Mouse (Mus musculus): Measurements from ENCODE around the gene Rras. TPM values are rescaled to one million over a fixed set of nuclear protein-coding genes. Genes with fewer than 3 reads are reported as not detected.

Gene Rras
- polyA plus RNA-seq, 1 experiment from 2014 or later, result 41.3 TPM

DNA sequence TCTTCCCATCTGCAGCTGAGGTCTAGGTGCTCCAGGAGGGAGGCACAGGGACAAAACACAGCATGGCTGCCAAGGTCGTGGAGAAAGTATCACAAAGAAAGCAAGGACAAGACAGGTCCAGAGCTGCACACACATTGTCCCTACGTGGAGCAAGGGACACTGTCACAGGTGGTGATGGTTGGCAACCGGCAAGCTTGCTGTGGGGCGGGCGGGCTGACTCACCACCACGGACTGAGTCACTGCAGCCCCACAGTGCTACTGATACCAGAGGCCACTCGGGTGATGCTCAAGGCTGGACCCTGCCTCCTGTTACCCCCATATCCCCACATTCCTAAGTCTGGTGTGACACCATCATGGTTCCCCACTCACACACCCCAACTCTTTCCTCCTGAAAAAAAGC lies 15.3 kb upstream of the Rras start:
- peaks cover 79% of the 10 kb centered on the region for H3K36me3 ChIP-seq
- H3K27me3 ChIP-seq, result no peaks in the 10 kb centered on the region
- no peak overlapping the region for H3K27ac ChIP-seq (replicated peaks)
- no peaks in the 10 kb centered on the region for H3K9me3 ChIP-seq (replicated peaks)
- ATAC-seq (ENCODE audit: insufficient number of reproducible peaks, low FRiP score, low TSS enrichment, low read depth), result no peak
- H3K4me3 ChIP-seq (replicated peaks), result no peak overlapping the region
- peaks cover 30% of the 10 kb centered on the region for H3K4me1 ChIP-seq
- no peak overlapping the region for H3K9ac ChIP-seq
- H3K4me2 ChIP-seq (replicated peaks), result no peak overlapping the region
- 78% methylated on average over 7 of the region's 7 CpGs for WGBS

DNA sequence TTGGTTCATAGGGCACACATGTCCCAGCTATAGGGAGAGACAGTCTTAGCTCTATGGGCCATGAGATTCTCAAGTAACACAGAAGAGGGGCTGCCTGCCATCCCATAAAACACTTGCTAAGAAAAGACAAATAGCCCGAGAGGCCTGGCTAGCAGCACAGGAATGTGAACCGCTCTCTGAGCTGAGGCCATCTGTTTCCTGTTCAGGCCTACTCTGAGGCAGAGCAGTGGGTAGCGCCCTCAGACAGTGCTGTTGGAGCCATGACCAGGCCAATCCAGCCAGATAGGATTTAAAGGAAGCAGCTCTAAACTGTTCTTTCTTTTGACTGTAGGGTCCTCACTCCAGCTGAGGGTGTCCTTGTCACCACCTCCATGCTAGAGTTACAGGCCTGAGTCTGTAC lies 13.2 kb upstream of the Rras start:
- no peaks in the 10 kb centered on the region for H3K27me3 ChIP-seq
- ATAC-seq (ENCODE audit: insufficient number of reproducible peaks, low FRiP score, low TSS enrichment, low read depth), result no peak
- peaks cover 18% of the 10 kb centered on the region for H3K4me1 ChIP-seq
- H3K9ac ChIP-seq, result no peak overlapping the region
- no peak overlapping the region for H3K27ac ChIP-seq (replicated peaks)
- H3K4me2 ChIP-seq (replicated peaks), result no peak overlapping the region
- no peaks in the 10 kb centered on the region for H3K9me3 ChIP-seq (replicated peaks)
- 51% methylated on average over 3 of the region's 3 CpGs for WGBS
- no peak overlapping the region for H3K4me3 ChIP-seq (replicated peaks)
- peaks cover 98% of the 10 kb centered on the region for H3K36me3 ChIP-seq

DNA sequence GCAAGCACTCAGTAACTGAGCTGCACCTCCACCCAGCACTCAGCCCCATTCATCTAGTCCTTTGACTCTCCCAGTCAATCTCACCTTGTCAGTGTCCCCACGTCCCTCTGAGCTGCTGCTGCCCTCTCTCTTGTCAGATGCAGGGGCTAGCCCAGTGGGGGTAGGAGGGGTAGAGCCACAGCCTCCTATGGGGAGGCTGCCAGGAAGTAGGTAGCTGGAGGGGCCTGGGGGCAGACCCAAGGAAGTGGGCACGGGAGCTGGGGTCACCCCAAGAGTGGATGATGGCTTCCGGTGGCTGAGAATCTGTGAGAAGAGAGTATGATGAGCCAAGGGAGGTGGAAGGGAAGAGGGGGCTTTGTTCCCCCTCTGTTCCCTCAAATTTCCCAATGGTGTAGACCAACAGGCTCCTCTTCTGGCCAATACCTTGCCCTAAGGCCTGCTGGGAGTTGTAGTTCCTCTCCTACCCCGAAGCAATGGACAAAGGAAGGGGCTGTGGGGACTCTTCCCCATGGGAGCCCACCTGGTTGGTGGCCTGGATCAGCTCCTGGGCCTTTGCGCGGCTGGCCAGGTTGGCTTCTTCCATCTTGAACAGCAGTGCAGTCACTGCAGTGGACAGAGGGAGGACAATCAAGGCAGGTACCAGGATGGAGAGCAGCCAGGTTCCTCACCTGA lies 12.3 kb upstream of the Rras start:
- H3K27me3 ChIP-seq, result no peaks in the 10 kb centered on the region
- no peak overlapping the region for H3K27ac ChIP-seq (replicated peaks)
- H3K9me3 ChIP-seq (replicated peaks), result no peaks in the 10 kb centered on the region
- WGBS, result 89% methylated on average over 6 of the region's 6 CpGs
- ATAC-seq (ENCODE audit: insufficient number of reproducible peaks, low FRiP score, low TSS enrichment, low read depth), result no peak
- no peak overlapping the region for H3K4me3 ChIP-seq (replicated peaks)
- no peak overlapping the region for H3K9ac ChIP-seq
- H3K4me1 ChIP-seq, result peaks cover 10% of the 10 kb centered on the region
- H3K4me2 ChIP-seq (replicated peaks), result no peak overlapping the region
- H3K36me3 ChIP-seq, result peaks cover 98% of the 10 kb centered on the region

- Histone ChIP-seq H3K27ac (replicated peaks) (no peak overlapping the region), H3K27me3 (no peaks in the 10 kb centered on the region), H3K9ac (no peak overlapping the region), H3K4me3 (replicated peaks) (no peak overlapping the region), H3K4me1 (peaks cover under 1% of the 10 kb centered on the region; the same call in 1 of the 2 replicates), H3K36me3 (peaks cover 97% of the 10 kb centered on the region), H3K9me3 (replicated peaks) (no peaks in the 10 kb centered on the region), H3K4me2 (replicated peaks) (no peak overlapping the region)
- no peak for ATAC-seq (ENCODE audit: insufficient number of reproducible peaks, low FRiP score, low TSS enrichment, low read depth)
- WGBS, result 93% methylated on average over 12 of the region's 12 CpGs
Measured at GRCm38 (mm10) chr7:45006503-45006902, 11.3 kb upstream of the Rras start.

GRCm38 (mm10) chr7:45007141-45007540 lies 10.6 kb upstream of the Rras start:
- H3K9ac ChIP-seq, result no peak overlapping the region
- no peak overlapping the region for H3K4me2 ChIP-seq (replicated peaks)
- no peaks in the 10 kb centered on the region for H3K4me1 ChIP-seq
- H3K27me3 ChIP-seq, result no peaks in the 10 kb centered on the region
- no peak overlapping the region for H3K27ac ChIP-seq (replicated peaks)
- WGBS, result 94% methylated on average over 29 of the region's 29 CpGs
- no peak for ATAC-seq (ENCODE audit: insufficient number of reproducible peaks, low FRiP score, low TSS enrichment, low read depth)
- H3K36me3 ChIP-seq, result peaks cover 97% of the 10 kb centered on the region
- H3K9me3 ChIP-seq (replicated peaks), result no peaks in the 10 kb centered on the region
- H3K4me3 ChIP-seq (replicated peaks), result no peak overlapping the region

DNA sequence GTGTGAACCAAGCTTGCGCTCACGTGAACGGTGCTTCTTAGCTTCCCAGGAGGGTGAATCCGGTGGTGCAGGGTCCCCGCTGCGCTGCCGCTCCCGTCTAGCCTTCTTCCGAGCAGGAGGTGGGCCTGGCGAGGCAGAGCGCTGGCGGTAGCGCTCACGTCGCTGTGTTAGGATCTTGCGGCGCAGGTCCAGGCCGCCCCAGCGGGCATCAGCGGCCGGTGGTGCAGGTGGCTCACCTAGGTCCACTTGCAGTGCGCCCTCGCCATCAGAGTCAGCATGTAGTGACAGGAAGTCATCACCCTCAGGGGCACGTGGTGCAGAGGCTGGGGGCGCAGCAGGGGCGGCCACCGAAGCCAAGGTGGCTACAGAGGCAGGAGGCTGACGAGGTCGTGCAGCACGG lies 9.9 kb upstream of the Rras start:
- no peaks in the 10 kb centered on the region for H3K27me3 ChIP-seq
- no peak overlapping the region for H3K9ac ChIP-seq
- no peak overlapping the region for H3K27ac ChIP-seq (replicated peaks)
- no peaks in the 10 kb centered on the region for H3K4me1 ChIP-seq
- no peak overlapping the region for H3K4me3 ChIP-seq (replicated peaks)
- H3K4me2 ChIP-seq (replicated peaks), result no peak overlapping the region
- H3K9me3 ChIP-seq (replicated peaks), result no peaks in the 10 kb centered on the region
- WGBS, result 94% methylated on average over 30 of the region's 30 CpGs
- peaks cover 97% of the 10 kb centered on the region for H3K36me3 ChIP-seq
- no peak for ATAC-seq (ENCODE audit: insufficient number of reproducible peaks, low FRiP score, low TSS enrichment, low read depth)

GRCm38 (mm10) chr7:45008411-45008810 lies 9.3 kb upstream of the Rras start:
- H3K4me3 ChIP-seq (replicated peaks), result no peak overlapping the region
- WGBS, result 91% methylated on average over 19 of the region's 19 CpGs
- 0 out of 2 replicates have a peak, but pooled peaks cover under 1% of the 10 kb centered on the region for H3K4me1 ChIP-seq
- peaks cover 96% of the 10 kb centered on the region for H3K36me3 ChIP-seq
- H3K27ac ChIP-seq (replicated peaks), result no peak overlapping the region
- no peaks in the 10 kb centered on the region for H3K9me3 ChIP-seq (replicated peaks)
- no peaks in the 10 kb centered on the region for H3K27me3 ChIP-seq
- no peak for ATAC-seq (ENCODE audit: insufficient number of reproducible peaks, low FRiP score, low TSS enrichment, low read depth)
- no peak overlapping the region for H3K4me2 ChIP-seq (replicated peaks)
- no peak overlapping the region for H3K9ac ChIP-seq

- no peaks in the 10 kb centered on the region for H3K27me3 ChIP-seq
- H3K27ac ChIP-seq (replicated peaks), result no peak overlapping the region
- 94% methylated on average over 6 of the region's 6 CpGs for WGBS
- H3K4me1 ChIP-seq, result peaks cover 21% of the 10 kb centered on the region
- H3K9me3 ChIP-seq (replicated peaks), result no peaks in the 10 kb centered on the region
- no peak for ATAC-seq (ENCODE audit: insufficient number of reproducible peaks, low FRiP score, low TSS enrichment, low read depth)
- no peak overlapping the region for H3K4me2 ChIP-seq (replicated peaks)
- no peak overlapping the region for H3K4me3 ChIP-seq (replicated peaks)
- no peak overlapping the region for H3K9ac ChIP-seq
- peaks cover 65% of the 10 kb centered on the region for H3K36me3 ChIP-seq
Measured at GRCm38 (mm10) chr7:45012011-45012410, 5.8 kb upstream of the Rras start.

DNA sequence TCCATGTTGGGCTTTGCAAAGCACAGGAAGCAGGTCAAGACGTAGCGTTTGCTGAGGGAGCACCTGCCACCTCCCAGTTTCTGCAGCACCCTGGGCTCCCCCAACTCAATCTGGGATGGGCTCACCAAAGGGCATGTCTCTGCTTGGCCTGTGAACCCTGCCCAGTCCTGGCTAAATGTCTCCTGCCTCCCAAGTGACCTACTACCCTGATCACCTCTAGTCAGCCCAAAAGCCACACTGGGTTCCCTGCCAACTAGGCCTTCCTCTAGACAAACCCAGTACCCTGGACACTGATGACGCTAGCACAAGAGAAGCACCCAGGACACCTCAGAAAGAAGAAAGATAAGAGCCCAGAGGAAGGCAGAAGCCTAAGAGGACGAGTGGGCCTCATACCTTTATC lies 4.9 kb upstream of the Rras start:
- Histone ChIP-seq H3K9ac (no peak overlapping the region), H3K36me3 (peaks cover 57% of the 10 kb centered on the region), H3K27ac (replicated peaks) (no peak overlapping the region), H3K27me3 (no peaks in the 10 kb centered on the region), H3K4me2 (replicated peaks) (no peak overlapping the region), H3K9me3 (replicated peaks) (no peaks in the 10 kb centered on the region), H3K4me1 (peaks cover 24% of the 10 kb centered on the region), H3K4me3 (replicated peaks) (no peak overlapping the region)
- 82% methylated on average over 4 of the region's 4 CpGs for WGBS
- ATAC-seq (ENCODE audit: insufficient number of reproducible peaks, low FRiP score, low TSS enrichment, low read depth), result no peak

GRCm38 (mm10) chr7:45013366-45014095 lies 4.2 kb upstream of the Rras start:
- Histone ChIP-seq H3K36me3 (peaks cover 50% of the 10 kb centered on the region), H3K4me1 (peaks cover 31% of the 10 kb centered on the region), H3K4me3 (replicated peaks) (no peak overlapping the region), H3K27ac (replicated peaks) (no peak overlapping the region), H3K27me3 (no peaks in the 10 kb centered on the region), H3K4me2 (replicated peaks) (no peak overlapping the region), H3K9me3 (replicated peaks) (no peaks in the 10 kb centered on the region), H3K9ac (no peak overlapping the region)
- WGBS, result 93% methylated on average over 16 of the region's 16 CpGs
- ATAC-seq (ENCODE audit: insufficient number of reproducible peaks, low FRiP score, low TSS enrichment, low read depth), result no peak

- Histone ChIP-seq H3K4me1 (peaks cover 37% of the 10 kb centered on the region), H3K36me3 (peaks cover 45% of the 10 kb centered on the region), H3K27ac (replicated peaks) (no peak overlapping the region), H3K9ac (peak overlapping the region; percentile 91; the same call in 1 of the 2 replicates), H3K27me3 (no peaks in the 10 kb centered on the region), H3K4me2 (replicated peaks) (no peak overlapping the region), H3K9me3 (replicated peaks) (no peaks in the 10 kb centered on the region), H3K4me3 (replicated peaks) (no peak overlapping the region; the same call in 1 of the 2 replicates)
- 92% methylated on average over 3 of the region's 3 CpGs for WGBS
- ATAC-seq (ENCODE audit: insufficient number of reproducible peaks, low FRiP score, low TSS enrichment, low read depth), result no peak
Measured at GRCm38 (mm10) chr7:45014096-45014451, 3.7 kb upstream of the Rras start.
